Mouse (Mus musculus): ENCODE results near the gene Pigk.

DNA sequence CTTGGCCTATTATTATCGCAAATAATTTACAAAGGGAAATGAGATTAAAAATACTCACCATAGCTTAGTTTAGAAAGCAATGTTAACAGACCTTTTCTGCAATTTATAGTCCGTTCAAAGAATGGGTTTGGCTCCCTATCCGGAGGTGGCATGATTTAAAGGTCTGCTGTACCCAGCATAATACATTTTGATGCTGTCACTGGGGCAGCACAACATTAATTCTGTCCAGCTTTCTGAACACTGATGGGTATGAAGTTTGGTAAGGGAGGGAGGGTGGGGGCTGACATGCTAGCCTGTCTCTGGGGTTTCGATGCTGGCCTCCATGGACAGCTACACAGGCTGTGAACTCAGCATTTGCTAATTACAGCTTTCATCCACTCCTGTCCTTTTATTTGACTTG lies 118.5 kb downstream of the Pigk start:
- TF ChIP-seq CTCF (IDR thresholded peaks at IDR 0.05) (no peak), EP300 (IDR thresholded peaks at IDR 0.05) (no peak)
